Mouse (Mus musculus): Measurements from ENCODE around the gene Akap4. TPM values are rescaled to one million over a fixed set of nuclear protein-coding genes. Genes with fewer than 3 reads are reported as not detected.

The Akap4 gene
- polyA plus RNA-seq, 1 experiment from 2014 or later: not detected

Other genes with a start within 250 kb of the Akap4 start
- gene Ccnb3, start 25.9 kb upstream of the Akap4 start, polyA plus RNA-seq (2015; fragmentation: Nextera tagmentation; extraction: Ambion mirVana): not detected in 2 replicates

Data from embryonic facial prominence, embryonic 13.5 days (tissue).